Mouse (Mus musculus) embryonic facial prominence, embryonic 13.5 days (tissue): ENCODE measurements around the gene Sys1. TPM values are rescaled to one million over a fixed set of nuclear protein-coding genes. Genes with fewer than 3 reads are reported as not detected.

Source experiments
- ATAC-seq: fragments of 200-750 bp; cut with Nextera tagmentation; 2 replicates; pipeline ENCODE4 v1.8.0; 2017; ENCODE audit warnings: low read depth; ENCODE audit not compliant: insufficient number of reproducible peaks, insufficient read depth, low FRiP score, low TSS enrichment
- H3K27ac ChIP-seq: fragments of 300-500 bp; sonication (generic); 2 replicates; pipeline ENCODE4 v1.5.1; 2015; ENCODE audit warnings: moderate library complexity, mild to moderate bottlenecking, inconsistent platforms
- H3K27me3 ChIP-seq: fragments of 300-500 bp; sonication (generic); 2 replicates; pipeline ENCODE4 v1.6.1; 2015; ENCODE audit warnings: mild to moderate bottlenecking, inconsistent platforms
- H3K36me3 ChIP-seq: fragments of 300-500 bp; sonication (generic); 2 replicates; pipeline ENCODE4 v1.6.1; 2015; ENCODE audit warnings: mild to moderate bottlenecking, inconsistent platforms
- H3K4me1 ChIP-seq: fragments of 300-500 bp; sonication (generic); 2 replicates; pipeline ENCODE4 v1.6.1; 2015; ENCODE audit warnings: inconsistent platforms
- H3K4me2 ChIP-seq: fragments of 300-500 bp; sonication (generic); 2 replicates; pipeline ENCODE4 v1.6.1; 2015; ENCODE audit warnings: moderate library complexity, mild to moderate bottlenecking, inconsistent platforms
- H3K4me3 ChIP-seq: fragments of 300-500 bp; sonication (generic); 2 replicates; pipeline ENCODE4 v1.5.1; 2015; ENCODE audit warnings: mild to moderate bottlenecking, inconsistent platforms
- H3K9ac ChIP-seq: fragments of 300-500 bp; sonication (generic); 2 replicates; pipeline ENCODE4 v1.6.1; 2015; ENCODE audit warnings: mild to moderate bottlenecking, inconsistent platforms
- H3K9me3 ChIP-seq: fragments of 300-500 bp; sonication (generic); 2 replicates; pipeline ENCODE4 v1.6.1; 2016; ENCODE audit warnings: inconsistent platforms
- WGBS: fragments of 180-500 bp; shearing (Covaris S2); methylation state at CpG from one replicate; pipeline ENCODE4 v1.1.7; 2015; ENCODE audit warnings: mixed read lengths; 5-methylcytosine and 5-hydroxymethylcytosine counted together
- polyA plus RNA-seq: library from polyadenylated mRNA; unstranded; fragments of >200 nt; fragmentation: Nextera tagmentation; extraction: Ambion mirVana; gene quantifications from 2 replicates; pipeline ENCODE4 v1.2.1, GENCODE M21; 2015

The Sys1 gene
- polyA plus RNA-seq, 1 experiment from 2014 or later = 65.9 TPM

GRCm38 (mm10) chr2:164435216-164436090 lies 21.3 kb upstream of the Sys1 start:
- H3K9me3 ChIP-seq = no peaks in the 10 kb centered on the region
- H3K4me2 ChIP-seq = peak overlapping the region; percentile 28
- no peak overlapping the region for H3K4me3 ChIP-seq
- peak overlapping the region; percentile 79; the same call in 1 of the 2 replicates for H3K27ac ChIP-seq
- peaks cover 98% of the 10 kb centered on the region for H3K4me1 ChIP-seq
- no peaks in the 10 kb centered on the region for H3K27me3 ChIP-seq
- no peak for ATAC-seq
- no peak overlapping the region for H3K9ac ChIP-seq
- 21% methylated on average over 5 of the region's 5 CpGs for WGBS
- no peaks in the 10 kb centered on the region; the same call in 1 of the 2 replicates for H3K36me3 ChIP-seq

DNA sequence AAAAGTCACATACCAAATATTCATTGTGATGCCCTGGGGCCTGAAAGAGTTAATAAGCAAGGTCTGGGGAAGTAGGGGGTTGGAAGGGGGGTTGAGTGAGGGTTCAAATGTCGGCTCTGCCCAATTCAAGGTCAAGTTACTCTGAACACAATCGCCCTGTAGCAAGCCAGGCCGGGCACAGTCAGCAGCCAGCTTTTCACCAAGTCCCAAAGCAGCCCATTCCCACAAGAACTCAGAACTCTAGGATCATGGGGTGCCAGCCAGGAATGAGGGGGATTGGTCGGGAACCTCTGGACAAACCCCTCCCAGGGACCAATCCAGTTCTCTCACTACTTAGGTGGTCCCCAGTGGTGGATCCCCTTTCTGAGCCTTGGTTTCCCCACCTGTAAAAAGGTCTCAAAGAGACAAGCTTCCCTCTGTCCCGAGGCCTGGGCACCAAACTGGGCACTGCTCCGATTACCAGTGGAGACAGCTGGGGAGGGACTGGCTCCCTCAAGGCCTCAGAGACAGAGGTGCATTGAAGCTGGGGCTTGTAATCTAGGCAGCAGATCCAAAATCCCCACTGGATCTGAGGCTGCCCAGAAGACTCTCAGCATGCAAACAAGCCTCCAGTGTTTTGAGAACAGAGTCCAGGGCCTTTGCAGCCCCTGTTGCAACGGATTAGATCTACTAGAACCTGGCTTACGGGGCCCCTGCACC lies 20.4 kb upstream of the Sys1 start:
- H3K9ac ChIP-seq = peak overlapping the region; percentile 49

GRCm38 (mm10) chr2:164436961-164437360 lies 19.8 kb upstream of the Sys1 start:
- 58% methylated on average over 3 of the region's 3 CpGs for WGBS
- H3K4me3 ChIP-seq = no peak overlapping the region
- H3K36me3 ChIP-seq = no peaks in the 10 kb centered on the region; the same call in 1 of the 2 replicates
- no peaks in the 10 kb centered on the region for H3K9me3 ChIP-seq
- peaks cover 98% of the 10 kb centered on the region for H3K4me1 ChIP-seq
- H3K27ac ChIP-seq = peak overlapping the region; percentile 79
- peak overlapping the region; percentile 49 for H3K9ac ChIP-seq
- no peak for ATAC-seq
- H3K4me2 ChIP-seq = peak overlapping the region; percentile 28; the same call in 1 of the 2 replicates
- no peaks in the 10 kb centered on the region for H3K27me3 ChIP-seq

More for the DNA sequence above, 20.4 kb upstream of the Sys1 start:
- 9% methylated on average over 8 of the region's 8 CpGs for WGBS
- Histone ChIP-seq H3K4me2 (peak overlapping the region; percentile 28), H3K27ac (peak overlapping the region; percentile 79), H3K4me1 (peaks cover 98% of the 10 kb centered on the region), H3K4me3 (no peak overlapping the region), H3K9me3 (no peaks in the 10 kb centered on the region), H3K27me3 (no peaks in the 10 kb centered on the region), H3K36me3 (no peaks in the 10 kb centered on the region; the same call in 1 of the 2 replicates)
- no peak for ATAC-seq

DNA sequence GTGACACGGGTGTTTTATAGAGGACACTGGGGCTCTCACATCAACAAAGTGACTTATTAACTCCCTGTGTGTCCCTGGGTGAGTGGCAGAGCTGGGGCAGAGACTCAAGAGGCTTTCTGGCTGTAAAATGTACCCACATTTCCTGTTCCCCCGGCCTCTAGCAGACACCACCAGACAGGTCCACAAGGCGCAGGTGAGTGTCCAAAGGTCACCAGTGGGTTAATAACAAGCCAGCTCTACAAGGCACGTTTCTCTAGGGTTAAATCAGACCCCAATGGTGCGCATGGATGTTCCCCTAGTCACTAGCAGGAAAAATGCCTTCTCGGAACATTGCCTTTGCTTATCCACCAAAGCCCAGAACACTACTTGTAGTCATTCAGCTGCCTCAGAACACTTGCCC lies 19.1 kb upstream of the Sys1 start:
- ATAC-seq = no peak
- no peaks in the 10 kb centered on the region; the same call in 1 of the 2 replicates for H3K36me3 ChIP-seq
- H3K4me2 ChIP-seq = no peak overlapping the region
- no peak overlapping the region for H3K27ac ChIP-seq
- no peak overlapping the region for H3K9ac ChIP-seq
- H3K9me3 ChIP-seq = no peaks in the 10 kb centered on the region
- H3K27me3 ChIP-seq = no peaks in the 10 kb centered on the region
- no peak overlapping the region for H3K4me3 ChIP-seq
- WGBS = 59% methylated on average over 6 of the region's 6 CpGs
- H3K4me1 ChIP-seq = peaks cover 95% of the 10 kb centered on the region

- no peaks in the 10 kb centered on the region for H3K27me3 ChIP-seq
- WGBS = 68% methylated on average over 8 of the region's 8 CpGs
- H3K4me1 ChIP-seq = peaks cover 93% of the 10 kb centered on the region
- no peak overlapping the region for H3K9ac ChIP-seq
- no peak overlapping the region for H3K4me3 ChIP-seq
- no peak overlapping the region for H3K27ac ChIP-seq
- H3K9me3 ChIP-seq = no peaks in the 10 kb centered on the region
- ATAC-seq = no peak
- H3K4me2 ChIP-seq = no peak overlapping the region; the same call in 1 of the 2 replicates
- H3K36me3 ChIP-seq = no peaks in the 10 kb centered on the region; the same call in 1 of the 2 replicates
These were observed 18.5 kb upstream of the Sys1 start for GRCm38 (mm10) chr2:164438257-164438656.

DNA sequence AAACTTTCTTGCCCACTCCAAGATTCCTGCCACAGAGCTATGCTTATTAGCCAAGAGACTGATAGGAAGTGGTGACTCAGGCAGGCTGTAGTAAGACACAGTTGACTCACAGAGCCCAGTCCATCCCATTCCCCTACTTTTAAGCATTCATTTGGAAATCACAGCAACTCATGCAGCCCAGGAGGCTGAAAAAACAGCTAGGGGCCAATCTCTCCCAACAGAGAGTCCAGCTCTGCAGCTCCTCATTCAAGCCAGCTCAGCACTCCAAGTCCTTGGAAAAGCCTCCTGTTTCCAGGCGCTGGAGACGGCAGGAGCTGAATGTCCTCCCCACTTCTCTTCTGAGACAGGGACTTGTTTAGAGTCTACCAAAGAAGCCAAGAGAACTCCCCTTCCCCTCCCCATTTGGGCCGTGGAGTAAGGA lies 17.8 kb upstream of the Sys1 start:
- no peaks in the 10 kb centered on the region for H3K27me3 ChIP-seq
- no peaks in the 10 kb centered on the region; the same call in 1 of the 2 replicates for H3K36me3 ChIP-seq
- H3K4me1 ChIP-seq = peaks cover 92% of the 10 kb centered on the region
- H3K9ac ChIP-seq = no peak overlapping the region; the same call in 1 of the 2 replicates
- H3K4me3 ChIP-seq = no peak overlapping the region
- 68% methylated on average over 3 of the region's 3 CpGs for WGBS
- no peaks in the 10 kb centered on the region for H3K9me3 ChIP-seq
- ATAC-seq = no peak
- no peak overlapping the region for H3K27ac ChIP-seq
- H3K4me2 ChIP-seq = no peak overlapping the region

GRCm38 (mm10) chr2:164440314-164440713 lies 16.4 kb upstream of the Sys1 start:
- no peaks in the 10 kb centered on the region for H3K9me3 ChIP-seq
- H3K4me3 ChIP-seq = no peak overlapping the region
- 0 out of 2 replicates have a peak overlapping the region, but pooled peaks have one; percentile 16 for H3K27ac ChIP-seq
- no peak for ATAC-seq
- peaks cover 79% of the 10 kb centered on the region for H3K4me1 ChIP-seq
- H3K4me2 ChIP-seq = peak overlapping the region; percentile 80
- 68% methylated on average over 5 of the region's 5 CpGs for WGBS
- H3K9ac ChIP-seq = no peak overlapping the region
- H3K27me3 ChIP-seq = no peaks in the 10 kb centered on the region
- H3K36me3 ChIP-seq = no peaks in the 10 kb centered on the region; the same call in 1 of the 2 replicates

DNA sequence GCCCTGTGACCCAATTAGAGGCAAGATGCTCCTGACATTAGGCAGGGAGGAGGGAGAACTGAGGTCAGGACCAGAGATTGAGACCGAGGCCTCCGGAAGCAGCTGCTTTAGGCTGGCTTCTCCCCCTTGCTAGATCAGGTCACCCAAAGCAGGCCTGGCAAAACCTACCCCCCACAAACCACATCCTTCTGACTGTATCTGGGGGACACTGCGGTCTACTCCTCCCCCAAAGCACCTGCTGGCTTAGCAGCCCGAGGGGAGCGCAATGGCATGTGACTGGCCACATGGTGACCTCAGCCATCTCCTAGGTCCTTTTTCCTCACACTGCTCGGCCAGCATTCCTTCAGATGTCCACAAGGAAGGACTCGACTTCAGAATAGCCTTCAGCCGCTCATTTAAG lies 15.6 kb upstream of the Sys1 start:
- no peak overlapping the region for H3K27ac ChIP-seq
- no peaks in the 10 kb centered on the region for H3K27me3 ChIP-seq
- no peak for ATAC-seq
- no peaks in the 10 kb centered on the region for H3K9me3 ChIP-seq
- H3K4me3 ChIP-seq = peak overlapping the region; percentile 76
- no peaks in the 10 kb centered on the region; the same call in 1 of the 2 replicates for H3K36me3 ChIP-seq
- peak overlapping the region; percentile 80 for H3K4me2 ChIP-seq
- H3K4me1 ChIP-seq = peaks cover 70% of the 10 kb centered on the region
- peak overlapping the region; percentile 37; the same call in 1 of the 2 replicates for H3K9ac ChIP-seq
- WGBS = 29% methylated on average over 8 of the region's 8 CpGs

GRCm38 (mm10) chr2:164441731-164442130 lies 15.0 kb upstream of the Sys1 start:
- H3K9ac ChIP-seq = peak overlapping the region; percentile 89
- no peak overlapping the region for H3K27ac ChIP-seq
- H3K4me2 ChIP-seq = peak overlapping the region; percentile 80
- 21% methylated on average over 7 of the region's 7 CpGs for WGBS
- ATAC-seq = no peak
- H3K36me3 ChIP-seq = no peaks in the 10 kb centered on the region; the same call in 1 of the 2 replicates
- H3K4me3 ChIP-seq = peak overlapping the region; percentile 76
- H3K4me1 ChIP-seq = peaks cover 64% of the 10 kb centered on the region
- no peaks in the 10 kb centered on the region for H3K27me3 ChIP-seq
- H3K9me3 ChIP-seq = no peaks in the 10 kb centered on the region

GRCm38 (mm10) chr2:164442315-164443050 lies 14.3 kb upstream of the Sys1 start:
- H3K4me1 ChIP-seq = peaks cover 58% of the 10 kb centered on the region
- H3K27ac ChIP-seq = peak overlapping the region; percentile 85
- H3K4me2 ChIP-seq = peak overlapping the region; percentile 80
- H3K4me3 ChIP-seq = peak overlapping the region; percentile 76
- no peak for ATAC-seq
- H3K36me3 ChIP-seq = no peaks in the 10 kb centered on the region; the same call in 1 of the 2 replicates
- no peaks in the 10 kb centered on the region for H3K27me3 ChIP-seq
- peak overlapping the region; percentile 89 for H3K9ac ChIP-seq
- H3K9me3 ChIP-seq = no peaks in the 10 kb centered on the region
- WGBS = 2% methylated on average over 29 of the region's 29 CpGs

DNA sequence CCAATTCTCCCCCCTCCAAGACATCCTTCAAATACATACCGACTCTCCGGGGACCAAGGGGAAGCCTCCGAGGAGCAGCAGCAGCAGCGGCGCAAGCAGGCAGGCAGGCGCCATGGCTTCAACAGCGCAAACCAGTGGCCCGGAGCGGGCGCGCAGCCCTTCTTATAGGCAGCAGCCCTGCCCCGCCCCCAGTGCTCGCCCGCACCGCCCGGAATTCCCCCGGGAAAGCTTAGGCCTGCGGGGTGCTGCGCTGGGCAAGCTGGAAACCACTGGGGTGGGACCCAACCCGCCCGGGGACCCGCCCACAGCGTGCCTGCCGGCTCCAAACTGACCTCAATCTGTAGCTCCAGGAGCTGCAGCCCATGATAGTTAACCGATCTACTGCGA lies 13.7 kb upstream of the Sys1 start:
- no peaks in the 10 kb centered on the region for H3K27me3 ChIP-seq
- peak overlapping the region; percentile 85 for H3K27ac ChIP-seq
- H3K9me3 ChIP-seq = no peaks in the 10 kb centered on the region
- under 1% methylated on average over 26 of the region's 26 CpGs for WGBS
- H3K4me2 ChIP-seq = peak overlapping the region; percentile 80
- H3K4me3 ChIP-seq = peak overlapping the region; percentile 76
- peak overlapping the region; percentile 89 for H3K9ac ChIP-seq
- H3K36me3 ChIP-seq = no peaks in the 10 kb centered on the region; the same call in 1 of the 2 replicates
- peak; percentile 84 for ATAC-seq
- peaks cover 53% of the 10 kb centered on the region for H3K4me1 ChIP-seq
